In the genomic region with DNA sequence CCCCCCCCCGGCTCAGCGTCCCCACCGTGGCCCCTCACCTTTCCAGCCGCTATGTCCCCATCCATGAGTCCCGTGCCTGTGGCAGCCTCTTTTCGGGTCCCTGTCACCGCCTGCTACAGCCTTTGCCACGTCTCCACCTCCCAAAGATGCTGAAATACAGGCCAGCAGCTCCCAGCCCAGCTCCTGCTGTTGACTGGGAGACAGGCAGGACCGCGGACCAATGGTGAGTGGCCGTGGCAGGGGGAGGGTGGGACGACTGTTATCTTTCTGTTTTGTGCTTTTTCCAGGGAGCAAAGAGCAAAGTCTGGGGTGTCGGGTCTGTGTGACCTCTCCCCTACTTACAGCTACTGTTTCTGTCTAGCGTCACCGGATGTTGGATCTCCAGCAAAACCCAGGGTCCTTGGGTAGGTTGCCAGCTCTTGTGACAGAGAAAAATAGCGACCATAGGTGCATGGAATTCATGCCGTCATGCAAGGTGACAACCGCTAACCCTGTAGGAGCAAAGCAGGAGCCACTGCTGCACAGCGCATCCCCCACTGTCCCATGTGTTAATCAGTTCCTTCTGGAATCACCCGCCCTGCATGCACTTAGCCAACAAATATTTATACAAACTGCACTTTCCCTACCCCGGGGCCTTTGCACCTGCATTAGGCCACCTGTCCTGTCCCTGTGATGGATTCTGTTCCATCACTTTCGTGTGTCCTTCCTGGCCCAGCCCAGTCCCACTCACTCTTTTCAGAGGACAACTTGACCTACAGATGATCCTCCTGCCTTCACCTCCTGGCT, we compare ENCODE assay signal across 11 mouse cellular contexts. TPM values are rescaled to one million over a fixed set of nuclear protein-coding genes. Genes with fewer than 3 reads are reported as not detected.
DNase-seq lines count a peak whose midpoint lies in the region; ATAC-seq lines count a peak whose summit lies in the region.
"Had no signal": no experiment of that assay in that cellular context is flagged by ENCODE, and none has a peak within 500 bp of the region (broad histone marks: within the 10 kb centered on the region; RNA-seq: fewer than 3 reads in every experiment).

No protein-coding gene starts in this region.

- peak; percentile 53 for DNase-seq in gastrocnemius, postnatal 10 days
- DNase-seq in gastrocnemius, adult 8-10 months (ENCODE audit: low spot score in 2 of 2) = no peak
- peak; percentile 45 for DNase-seq in ES-CJ7 (ENCODE audit: low read depth, low spot score)
- peak; percentile 23 to 43 for DNase-seq in heart, adult 9 months (ENCODE audit: low spot score in 2 of 2)
- peak; percentile 39 for DNase-seq in limb, embryonic 10.5 days (ENCODE audit: low spot score)
- no peak for DNase-seq in thymus, postnatal 0 days (ENCODE audit: low spot score)
- DNase-seq: layer of hippocampus, postnatal 36 days had no signal

- H3K36me3 ChIP-seq in limb, embryonic 10.5 days = no peaks in the 10 kb centered on the region
- H3K36me3 ChIP-seq: forebrain, embryonic 10.5 days had no signal

- no peak overlapping the region for H3K27ac ChIP-seq in limb, embryonic 10.5 days
- H3K27ac ChIP-seq: forebrain, embryonic 10.5 days had no signal

- H3K27me3 ChIP-seq in limb, embryonic 10.5 days (ENCODE audit: low read depth, poor library complexity, severe bottlenecking) = 0 out of 2 replicates have a peak, but pooled peaks cover 4% of the 10 kb centered on the region

- H3K4me1 ChIP-seq in limb, embryonic 10.5 days = peaks cover 15% of the 10 kb centered on the region

- H3K4me3 ChIP-seq in limb, embryonic 10.5 days = no peak overlapping the region
- H3K4me3 ChIP-seq: forebrain, embryonic 10.5 days; myocyte had no signal

- 60% methylated on average over 22 of the region's 22 CpGs for WGBS in limb, embryonic 10.5 days

- no peak for ATAC-seq in CD4-positive, CD25-positive, alpha-beta regulatory T cell, adult 4 months
- no peak for ATAC-seq in megakaryocyte, adult 5-6 weeks (ENCODE audit: poor library complexity, severe bottlenecking)

- H3K9me3 ChIP-seq in limb, embryonic 10.5 days (replicated peaks) = no peaks in the 10 kb centered on the region

RNA-seq across cellular contexts. Expression of gene Creb3l3, which starts 6.0 kb away (rescaled TPM):
- total RNA-seq in gastrocnemius, postnatal 10 days (2021) = 1 to 10 TPM in 1 of 2 experiments, under 1 TPM in 1; 0.87 to 2.1 TPM
- under 1 TPM in 1 of 4 experiments, not detected in 3; 0.44 TPM for total RNA-seq in gastrocnemius, adult 8-10 months (2022)
- 0.58 and 0.66 TPM in 2 replicates for polyA plus RNA-seq in limb, embryonic 10.5 days (2016; fragmentation: Nextera tagmentation; extraction: Ambion mirVana)
- 0.24 and 0.53 TPM in 2 replicates for polyA plus RNA-seq in thymus, postnatal 0 days (2015; fragmentation: Nextera tagmentation; extraction: Ambion mirVana)
- not detected for polyA plus RNA-seq in CD4-positive, CD25-positive, alpha-beta regulatory T cell, adult 4 months (2017; shearing (Covaris generic))
- 0.50 and 0.58 TPM in 2 replicates for total RNA-seq in megakaryocyte, adult 5-6 weeks (2015)
- total RNA-seq in megakaryocyte, adult 5-6 weeks (2017) = 0.40 and 0.89 TPM in 2 replicates

RNA-seq across cellular contexts. Expression of gene Map2k2, which starts 13.1 kb away (rescaled TPM):
- total RNA-seq in gastrocnemius, postnatal 10 days (2021) = 100 to 1,000 TPM; 170 to 177 TPM
- total RNA-seq in gastrocnemius, adult 8-10 months (2022) = 100 to 1,000 TPM; 197 to 233 (median 208) TPM
- polyA plus RNA-seq in limb, embryonic 10.5 days (2016; fragmentation: Nextera tagmentation; extraction: Ambion mirVana) = 244 and 245 TPM in 2 replicates
- 142 and 150 TPM in 2 replicates for polyA plus RNA-seq in thymus, postnatal 0 days (2015; fragmentation: Nextera tagmentation; extraction: Ambion mirVana)
- polyA plus RNA-seq in CD4-positive, CD25-positive, alpha-beta regulatory T cell, adult 4 months (2017; shearing (Covaris generic)) = 10 to 100 TPM; 21.5 to 28.1 TPM
- total RNA-seq in megakaryocyte, adult 5-6 weeks (2015) = 33.9 and 40.6 TPM in 2 replicates
- total RNA-seq in megakaryocyte, adult 5-6 weeks (2017) = 38.2 and 47.8 TPM in 2 replicates

RNA-seq across cellular contexts. Expression of gene Thop1, which starts 22.8 kb away (rescaled TPM):
- 10 to 100 TPM; 26.4 to 27.1 TPM for total RNA-seq in gastrocnemius, postnatal 10 days (2021)
- total RNA-seq in gastrocnemius, adult 8-10 months (2022) = 10 to 100 TPM; 21.7 to 24.1 (median 22.9) TPM
- 113 and 128 TPM in 2 replicates for polyA plus RNA-seq in limb, embryonic 10.5 days (2016; fragmentation: Nextera tagmentation; extraction: Ambion mirVana)
- 20.1 and 25.8 TPM in 2 replicates for polyA plus RNA-seq in thymus, postnatal 0 days (2015; fragmentation: Nextera tagmentation; extraction: Ambion mirVana)
- 1 to 10 TPM; 2.0 to 2.5 TPM for polyA plus RNA-seq in CD4-positive, CD25-positive, alpha-beta regulatory T cell, adult 4 months (2017; shearing (Covaris generic))
- 0.82 and 1.5 TPM in 2 replicates for total RNA-seq in megakaryocyte, adult 5-6 weeks (2015)
- total RNA-seq in megakaryocyte, adult 5-6 weeks (2017) = 3.4 and 4.3 TPM in 2 replicates

RNA-seq across cellular contexts. Expression of gene Sgta, which starts 32.7 kb away (rescaled TPM):
- 10 to 100 TPM; 82.2 to 84.4 TPM for total RNA-seq in gastrocnemius, postnatal 10 days (2021)
- 100 to 1,000 TPM in 3 of 4 experiments, 10 to 100 TPM in 1; 99.1 to 108 (median 105) TPM for total RNA-seq in gastrocnemius, adult 8-10 months (2022)
- 284 and 291 TPM in 2 replicates for polyA plus RNA-seq in limb, embryonic 10.5 days (2016; fragmentation: Nextera tagmentation; extraction: Ambion mirVana)
- 120 and 127 TPM in 2 replicates for polyA plus RNA-seq in thymus, postnatal 0 days (2015; fragmentation: Nextera tagmentation; extraction: Ambion mirVana)
- polyA plus RNA-seq in CD4-positive, CD25-positive, alpha-beta regulatory T cell, adult 4 months (2017; shearing (Covaris generic)) = 100 to 1,000 TPM in 1 of 2 experiments, 10 to 100 TPM in 1; 78.9 to 148 TPM
- total RNA-seq in megakaryocyte, adult 5-6 weeks (2015) = 30.3 and 30.7 TPM in 2 replicates
- 33.3 and 38.7 TPM in 2 replicates for total RNA-seq in megakaryocyte, adult 5-6 weeks (2017)

RNA-seq across cellular contexts. Expression of gene Zbtb7a, which starts 42.4 kb away (rescaled TPM):
- total RNA-seq in gastrocnemius, postnatal 10 days (2021) = 10 to 100 TPM; 29.2 to 35.9 TPM
- total RNA-seq in gastrocnemius, adult 8-10 months (2022) = 10 to 100 TPM; 24.8 to 28.9 (median 25.5) TPM
- 9.6 and 11.7 TPM in 2 replicates for polyA plus RNA-seq in limb, embryonic 10.5 days (2016; fragmentation: Nextera tagmentation; extraction: Ambion mirVana)
- 34.5 and 44.9 TPM in 2 replicates for polyA plus RNA-seq in thymus, postnatal 0 days (2015; fragmentation: Nextera tagmentation; extraction: Ambion mirVana)
- 10 to 100 TPM in 1 of 2 experiments, 1 to 10 TPM in 1; 6.5 to 11.3 TPM for polyA plus RNA-seq in CD4-positive, CD25-positive, alpha-beta regulatory T cell, adult 4 months (2017; shearing (Covaris generic))
- 25.0 and 27.0 TPM in 2 replicates for total RNA-seq in megakaryocyte, adult 5-6 weeks (2015)
- total RNA-seq in megakaryocyte, adult 5-6 weeks (2017) = 8.8 and 14.5 TPM in 2 replicates

Comparison
In these comparisons a context has a peak if more than half of its experiments do, and no peak if none do; other contexts are left out.
1. DNase-seq: peak in gastrocnemius, postnatal 10 days (single experiment), ES-CJ7 (single experiment), heart, adult 9 months (2 of 2) and limb, embryonic 10.5 days (single experiment); none in gastrocnemius, adult 8-10 months (0 of 2) and thymus, postnatal 0 days (single experiment).
2. RNA of gene Thop1, which starts 22.8 kb away (total RNA-seq): 26.4 to 27.1 TPM in gastrocnemius, postnatal 10 days and 21.7 to 24.1 TPM in gastrocnemius, adult 8-10 months; 0.82 to 4.3 TPM in megakaryocyte, adult 5-6 weeks; every median in the first group is over 4 times any median in the second.